Mouse (Mus musculus) right cerebral cortex, adult 2 months (tissue): ENCODE measurements at regions not wholly inside any gene's neighbourhood (a gene's known extent, or its start where the extent isn't known, plus 50 kb on each side); places are given as distances from the start of the nearest gene placed in this dataset.

ENCODE experiments used
- DNase-seq, 2 experiments: peaks; one replicate each; pipeline ENCODE4 v3.0.0; 2021 to 2022; ENCODE audit warnings: low spot score in 2 of 2

GRCm38 (mm10) chr3:42286471-42286870 lies 544.1 kb downstream of the D3Ertd751e start:
- peak in 1 of 2 experiments; percentile 10 for DNase-seq

- DNase-seq: no peak
These were observed 570.0 kb downstream of the D3Ertd751e start for GRCm38 (mm10) chr3:42312424-42312823.

GRCm38 (mm10) chr3:42327708-42328107 lies 585.3 kb downstream of the D3Ertd751e start:
- DNase-seq: no peak

GRCm38 (mm10) chr3:42342806-42343205 lies 600.4 kb downstream of the D3Ertd751e start:
- DNase-seq: peak; percentile 19 to 27

- DNase-seq: peak; percentile 19 to 23
These were observed 634.4 kb downstream of the D3Ertd751e start for GRCm38 (mm10) chr3:42376785-42377184.

- peak; percentile 26 to 29 for DNase-seq
These were observed 639.7 kb downstream of the D3Ertd751e start for GRCm38 (mm10) chr3:42382151-42382550.

- no peak for DNase-seq
These were observed 660.3 kb downstream of the D3Ertd751e start for GRCm38 (mm10) chr3:42402716-42403115.

- DNase-seq: peak; percentile 37 to 38
These were observed 666.7 kb downstream of the D3Ertd751e start for GRCm38 (mm10) chr3:42408958-42409633.

- no peak for DNase-seq
These were observed 685.0 kb downstream of the D3Ertd751e start for GRCm38 (mm10) chr3:42427363-42427762.

- no peak for DNase-seq
These were observed 707.2 kb downstream of the D3Ertd751e start for GRCm38 (mm10) chr3:42449575-42449974.

GRCm38 (mm10) chr3:42464353-42464752 lies 721.9 kb downstream of the D3Ertd751e start:
- no peak for DNase-seq

- no peak for DNase-seq
These were observed 724.7 kb downstream of the D3Ertd751e start for GRCm38 (mm10) chr3:42467125-42467524.

- no peak for DNase-seq
These were observed 772.6 kb downstream of the D3Ertd751e start for GRCm38 (mm10) chr3:42514922-42515593.

GRCm38 (mm10) chr3:42516286-42516685 lies 773.9 kb downstream of the D3Ertd751e start:
- DNase-seq: no peak

- peak; percentile 4 to 13 for DNase-seq
These were observed 789.0 kb downstream of the D3Ertd751e start for GRCm38 (mm10) chr3:42531397-42531796.

GRCm38 (mm10) chr3:42566731-42567130 lies 824.3 kb downstream of the D3Ertd751e start:
- DNase-seq: no peak

GRCm38 (mm10) chr3:42570364-42571024 lies 828.1 kb downstream of the D3Ertd751e start:
- no peak for DNase-seq

- no peak for DNase-seq
These were observed 829.6 kb downstream of the D3Ertd751e start for GRCm38 (mm10) chr3:42571877-42572459.

GRCm38 (mm10) chr3:42573155-42573554 lies 830.7 kb downstream of the D3Ertd751e start:
- no peak for DNase-seq

- DNase-seq: no peak
These were observed 839.9 kb downstream of the D3Ertd751e start for GRCm38 (mm10) chr3:42582311-42582710.

- DNase-seq: no peak
These were observed 845.0 kb downstream of the D3Ertd751e start for GRCm38 (mm10) chr3:42587296-42587932.

- no peak for DNase-seq
These were observed 847.1 kb downstream of the D3Ertd751e start for GRCm38 (mm10) chr3:42589516-42589915.
